Mouse (Mus musculus): Measurements from ENCODE around the gene H60b.

DNA sequence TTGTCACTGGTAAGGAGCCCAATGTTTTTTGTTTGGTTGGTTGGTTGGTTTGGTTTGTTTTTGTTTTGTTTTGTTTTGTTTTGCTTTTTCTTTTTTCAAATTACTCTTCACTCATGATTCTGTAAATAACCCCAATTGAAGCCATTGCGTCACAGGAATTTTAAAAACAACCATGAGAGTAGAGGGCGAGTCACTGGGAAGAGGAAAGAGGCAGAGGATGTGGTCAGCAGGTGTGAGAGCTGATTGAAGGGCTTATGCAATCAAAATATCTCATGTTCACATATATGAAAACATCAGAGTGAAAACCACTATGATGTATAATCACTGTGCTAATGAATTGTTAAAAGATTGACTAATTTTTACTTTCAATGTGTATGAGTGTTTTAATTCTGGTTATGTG, 140.9 kb downstream of the H60b start:
- TF ChIP-seq CTCF (IDR thresholded peaks at IDR 0.05; ENCODE audit: low read depth) (no peak), EP300 (optimal IDR thresholded peaks at IDR 0.05) (no peak)
